Mouse (Mus musculus) forebrain, embryonic 12.5 days (tissue): Measurements from ENCODE around the gene Ext2. TPM values are rescaled to one million over a fixed set of nuclear protein-coding genes. Genes with fewer than 3 reads are reported as not detected.

Experiments used
- ATAC-seq: fragments of 200-750 bp; cut with Nextera tagmentation; 2 replicates; pipeline ENCODE4 v1.8.0; 2017; ENCODE audit warnings: moderate TSS enrichment; ENCODE audit not compliant: low FRiP score
- H3K27ac ChIP-seq: fragments of 300-500 bp; sonication (generic); 2 replicates; pipeline ENCODE4 v1.5.1; 2016; ENCODE audit warnings: mild to moderate bottlenecking
- H3K27me3 ChIP-seq: fragments of 300-500 bp; sonication (generic); 2 replicates; pipeline ENCODE4 v1.6.1; 2016; ENCODE audit warnings: mild to moderate bottlenecking
- H3K36me3 ChIP-seq: fragments of 300-500 bp; sonication (generic); replicated peaks from 2 replicates; pipeline ENCODE4 v1.6.1; 2016; ENCODE audit warnings: mild to moderate bottlenecking
- H3K4me1 ChIP-seq: fragments of 300-500 bp; sonication (generic); 2 replicates; pipeline ENCODE4 v1.6.1; 2016
- H3K4me2 ChIP-seq: fragments of 300-500 bp; sonication (generic); 2 replicates; pipeline ENCODE4 v1.6.1; 2016; ENCODE audit warnings: mild to moderate bottlenecking, moderate library complexity
- H3K4me3 ChIP-seq: fragments of 300-500 bp; sonication (generic); replicated peaks from 2 replicates; pipeline ENCODE4 v1.5.1; 2016; ENCODE audit warnings: mild to moderate bottlenecking
- H3K9ac ChIP-seq: fragments of 300-500 bp; sonication (generic); 2 replicates; pipeline ENCODE4 v1.6.1; 2016; ENCODE audit warnings: mild to moderate bottlenecking
- H3K9me3 ChIP-seq: fragments of 300-500 bp; sonication (generic); 2 replicates; pipeline ENCODE4 v1.6.1; 2016
- WGBS: fragments of 180-500 bp; shearing (Covaris S2); methylation state at CpG from one replicate; pipeline ENCODE4 v1.1.7; 2016; 5-methylcytosine and 5-hydroxymethylcytosine counted together
- polyA plus RNA-seq: library from polyadenylated mRNA; unstranded; fragments of >200 nt; fragmentation: Nextera tagmentation; extraction: Ambion mirVana; gene quantifications from 2 replicates; pipeline ENCODE4 v1.2.1, GENCODE M21; 2016

The Ext2 gene
- 68.8 and 69.2 TPM in 2 replicates for polyA plus RNA-seq

DNA sequence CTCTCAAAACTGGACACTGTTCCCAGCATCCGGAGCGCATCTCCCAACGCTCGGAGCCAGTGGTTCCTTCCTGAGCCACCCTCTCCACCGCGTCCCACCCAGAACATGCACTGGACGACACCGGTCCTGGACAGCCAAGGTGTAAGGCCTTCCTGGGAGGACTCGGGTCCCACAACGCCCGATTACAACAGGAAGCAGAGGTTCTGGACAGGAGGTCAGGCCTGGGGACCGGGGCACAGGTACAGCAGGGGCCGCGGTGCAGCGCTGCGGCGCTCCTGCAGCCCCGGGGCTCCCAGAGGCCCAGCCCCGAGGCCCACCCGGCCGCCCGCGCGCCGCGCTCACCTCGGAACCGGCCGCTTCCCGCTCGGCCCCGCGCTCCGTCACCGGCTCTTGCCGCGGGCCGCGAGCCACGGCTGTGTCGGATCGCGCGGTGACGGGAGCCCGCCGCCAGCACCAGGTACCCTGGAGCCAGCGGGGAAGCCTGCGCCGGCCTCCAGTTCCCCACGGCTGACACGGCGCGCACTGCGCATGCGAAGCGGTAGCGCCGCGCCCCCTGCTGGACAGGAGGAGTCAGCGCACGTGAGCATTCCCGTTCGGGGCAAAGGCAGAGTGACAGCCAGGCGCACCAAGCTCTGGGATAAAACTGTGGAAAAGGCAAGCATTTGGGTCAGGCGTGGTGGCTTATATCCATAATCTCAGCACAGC is at the start of gene Ext2:
Gene Ext2, minus strand, starts transcription at position 524 of the 705 bp plus-strand sequence.
- peak; percentile 94 for ATAC-seq
- peak within 1 kb of the TSS; percentile 79 for H3K4me2 ChIP-seq
- H3K27ac ChIP-seq, result no peak within 1 kb of the TSS
- H3K4me3 ChIP-seq, result peak within 1 kb of the TSS; percentile 98
- H3K9me3 ChIP-seq, result no peaks in the 10 kb centered on the region
- peak within 1 kb of the TSS; percentile 96 for H3K9ac ChIP-seq
- H3K27me3 ChIP-seq, result no peaks in the 10 kb centered on the region
- under 1% methylated on average over 64 of the region's 66 CpGs for WGBS
- H3K36me3 ChIP-seq, result no peaks in the 10 kb centered on the region
- peaks cover 15% of the 10 kb centered on the region for H3K4me1 ChIP-seq

DNA sequence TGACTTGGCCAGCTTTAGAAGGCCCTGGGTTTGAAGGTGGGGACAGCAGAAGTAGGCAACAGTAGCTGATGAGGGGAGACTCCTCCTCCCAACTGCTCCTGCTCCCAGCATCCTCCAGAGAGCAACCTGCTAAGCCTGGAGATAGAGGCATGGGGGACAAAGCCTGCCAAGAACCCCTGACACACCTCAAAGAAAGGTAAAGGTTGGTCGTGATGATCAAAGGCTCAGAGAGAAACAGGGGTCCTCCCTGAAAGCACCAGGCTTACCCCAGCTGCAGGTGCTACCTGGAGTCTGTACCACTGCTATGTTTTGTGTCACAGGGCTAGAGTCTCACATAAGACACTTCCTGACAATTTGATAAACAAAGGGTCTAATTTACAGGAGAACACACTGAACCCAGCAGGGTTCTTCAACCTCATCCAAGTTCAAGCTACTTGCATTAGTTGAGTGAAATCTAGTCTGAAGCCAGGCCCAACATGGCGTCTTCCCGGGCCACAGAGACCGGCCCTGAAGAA is 49.1 kb upstream of the Ext2 start:
- no peak overlapping the region for H3K4me3 ChIP-seq
- H3K27me3 ChIP-seq, result no peaks in the 10 kb centered on the region
- H3K9ac ChIP-seq, result no peak overlapping the region
- no peaks in the 10 kb centered on the region for H3K36me3 ChIP-seq
- H3K4me2 ChIP-seq, result no peak overlapping the region
- H3K4me1 ChIP-seq, result peaks cover 14% of the 10 kb centered on the region
- H3K9me3 ChIP-seq, result no peaks in the 10 kb centered on the region
- 94% methylated on average over 4 of the region's 4 CpGs for WGBS
- no peak overlapping the region for H3K27ac ChIP-seq
- ATAC-seq, result no peak

GRCm38 (mm10) chr2:93870842-93871241 is 48.5 kb upstream of the Ext2 start:
- H3K9me3 ChIP-seq, result no peaks in the 10 kb centered on the region
- H3K27ac ChIP-seq, result no peak overlapping the region
- H3K4me2 ChIP-seq, result no peak overlapping the region
- peak; percentile 60 for ATAC-seq
- H3K9ac ChIP-seq, result no peak overlapping the region
- no peaks in the 10 kb centered on the region for H3K36me3 ChIP-seq
- 41% methylated on average over 4 of the region's 4 CpGs for WGBS
- peaks cover 14% of the 10 kb centered on the region for H3K4me1 ChIP-seq
- no peak overlapping the region for H3K4me3 ChIP-seq
- H3K27me3 ChIP-seq, result no peaks in the 10 kb centered on the region

GRCm38 (mm10) chr2:93869107-93869600 is 46.8 kb upstream of the Ext2 start, which contains the start of gene Accsl:
Gene Accsl, minus strand, starts transcription at chr2:93869157.
- Histone ChIP-seq H3K9ac (no peak within 1 kb of the TSS), H3K9me3 (no peaks in the 10 kb centered on the region), H3K4me3 (no peak within 1 kb of the TSS), H3K27me3 (no peaks in the 10 kb centered on the region), H3K4me2 (no peak within 1 kb of the TSS), H3K27ac (no peak within 1 kb of the TSS), H3K4me1 (peaks cover 11% of the 10 kb centered on the region), H3K36me3 (no peaks in the 10 kb centered on the region)
- WGBS, result 72% methylated on average over 7 of the region's 7 CpGs
- no peak for ATAC-seq

- H3K4me2 ChIP-seq, result no peak overlapping the region
- no peaks in the 10 kb centered on the region for H3K27me3 ChIP-seq
- WGBS, result 86% methylated on average over 11 of the region's 11 CpGs
- H3K4me3 ChIP-seq, result no peak overlapping the region
- no peak for ATAC-seq
- H3K36me3 ChIP-seq, result no peaks in the 10 kb centered on the region
- H3K4me1 ChIP-seq, result peaks cover 6% of the 10 kb centered on the region
- no peaks in the 10 kb centered on the region for H3K9me3 ChIP-seq
- H3K9ac ChIP-seq, result no peak overlapping the region
- H3K27ac ChIP-seq, result no peak overlapping the region
These were observed 46.2 kb upstream of the Ext2 start for GRCm38 (mm10) chr2:93868566-93868965.

DNA sequence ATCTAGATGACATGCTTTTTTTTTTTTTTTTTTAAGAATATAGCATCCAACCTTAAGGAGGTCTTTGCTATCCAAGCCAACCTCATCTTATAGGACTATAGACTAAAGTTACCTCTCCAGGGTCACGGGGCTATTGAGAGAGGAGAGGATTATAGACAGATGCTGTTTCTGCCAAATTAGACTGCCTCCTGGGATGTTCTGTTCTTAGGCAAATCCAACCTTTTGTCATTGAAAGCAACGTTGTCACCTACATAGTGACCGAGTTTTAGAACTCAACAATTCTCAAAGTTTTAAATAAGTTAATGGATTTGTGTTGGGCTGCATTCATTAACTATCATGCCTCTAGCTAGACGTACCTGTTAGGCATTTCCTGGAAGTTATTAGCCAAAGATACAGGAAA is 40.9 kb upstream of the Ext2 start:
- ATAC-seq, result no peak
- H3K27me3 ChIP-seq, result no peaks in the 10 kb centered on the region
- no peak overlapping the region for H3K4me2 ChIP-seq
- no peaks in the 10 kb centered on the region for H3K4me1 ChIP-seq
- H3K36me3 ChIP-seq, result no peaks in the 10 kb centered on the region
- no peaks in the 10 kb centered on the region for H3K9me3 ChIP-seq
- 55% methylated on average over 4 of the region's 4 CpGs for WGBS
- H3K4me3 ChIP-seq, result no peak overlapping the region
- no peak overlapping the region for H3K27ac ChIP-seq
- H3K9ac ChIP-seq, result no peak overlapping the region

GRCm38 (mm10) chr2:93858845-93859244 is 36.5 kb upstream of the Ext2 start:
- no peaks in the 10 kb centered on the region for H3K36me3 ChIP-seq
- H3K4me2 ChIP-seq, result no peak overlapping the region
- no peak overlapping the region for H3K4me3 ChIP-seq
- H3K27me3 ChIP-seq, result no peaks in the 10 kb centered on the region
- no peak overlapping the region for H3K9ac ChIP-seq
- H3K9me3 ChIP-seq, result no peaks in the 10 kb centered on the region
- no peak overlapping the region for H3K27ac ChIP-seq
- H3K4me1 ChIP-seq, result no peaks in the 10 kb centered on the region
- 74% methylated on average over 12 of the region's 12 CpGs for WGBS
- ATAC-seq, result no peak

- Histone ChIP-seq H3K4me1 (peaks cover 14% of the 10 kb centered on the region), H3K36me3 (no peaks in the 10 kb centered on the region), H3K4me3 (no peak overlapping the region), H3K27ac (no peak overlapping the region), H3K27me3 (peaks cover 11% of the 10 kb centered on the region; the same call in 1 of the 2 replicates), H3K9me3 (no peaks in the 10 kb centered on the region), H3K9ac (no peak overlapping the region), H3K4me2 (no peak overlapping the region)
- no peak for ATAC-seq
- WGBS, result 97% methylated on average over 1 of the region's 1 CpGs
These were observed 28.9 kb upstream of the Ext2 start for GRCm38 (mm10) chr2:93851303-93851702.

- Histone ChIP-seq H3K36me3 (peaks cover 7% of the 10 kb centered on the region), H3K27ac (no peak overlapping the region), H3K4me3 (peak overlapping the region; percentile 70), H3K9me3 (no peaks in the 10 kb centered on the region), H3K4me1 (peaks cover 14% of the 10 kb centered on the region), H3K9ac (no peak overlapping the region), H3K27me3 (peaks cover 11% of the 10 kb centered on the region; the same call in 1 of the 2 replicates), H3K4me2 (peak overlapping the region; percentile 63)
- 55% methylated on average over 13 of the region's 13 CpGs for WGBS
- no peak for ATAC-seq
These were observed 28.1 kb upstream of the Ext2 start for GRCm38 (mm10) chr2:93850317-93850944.

GRCm38 (mm10) chr2:93849505-93850089 is 27.2 kb upstream of the Ext2 start, which contains the start of gene Accs:
Gene Accs, minus strand, starts transcription at chr2:93849943.
- H3K4me3 ChIP-seq, result peak within 1 kb of the TSS; percentile 70
- WGBS, result under 1% methylated on average over 28 of the region's 28 CpGs
- peaks cover 14% of the 10 kb centered on the region for H3K36me3 ChIP-seq
- H3K27me3 ChIP-seq, result peaks cover 11% of the 10 kb centered on the region; the same call in 1 of the 2 replicates
- peak; percentile 88 for ATAC-seq
- H3K27ac ChIP-seq, result peak within 1 kb of the TSS; percentile 81
- H3K9ac ChIP-seq, result peak within 1 kb of the TSS; percentile 82
- H3K4me1 ChIP-seq, result peaks cover 14% of the 10 kb centered on the region
- H3K4me2 ChIP-seq, result peak within 1 kb of the TSS; percentile 63
- no peaks in the 10 kb centered on the region for H3K9me3 ChIP-seq

DNA sequence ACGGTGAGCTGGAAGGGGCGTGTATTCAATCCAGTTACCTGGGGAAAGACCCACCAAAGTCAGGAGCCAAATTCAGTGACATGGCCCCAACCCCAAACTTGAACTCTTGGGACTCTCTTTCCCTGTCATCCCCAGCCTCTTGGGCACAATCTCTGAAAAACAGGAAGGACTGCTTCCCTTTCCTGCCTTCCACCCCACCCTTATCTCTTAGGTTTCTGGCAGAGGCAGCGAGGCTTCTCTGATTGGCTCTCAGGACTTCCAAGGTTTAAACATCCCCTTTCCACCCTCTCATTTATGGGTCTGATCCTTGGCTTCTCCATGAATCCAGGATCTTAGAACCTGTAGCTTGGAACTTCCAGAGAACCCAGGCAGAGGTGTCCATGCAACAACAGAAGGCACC is 19.0 kb upstream of the Ext2 start:
- H3K9ac ChIP-seq, result no peak overlapping the region
- peaks cover 85% of the 10 kb centered on the region for H3K36me3 ChIP-seq
- H3K9me3 ChIP-seq, result no peaks in the 10 kb centered on the region
- no peak for ATAC-seq
- H3K27me3 ChIP-seq, result no peaks in the 10 kb centered on the region
- 93% methylated on average over 3 of the region's 3 CpGs for WGBS
- H3K4me2 ChIP-seq, result no peak overlapping the region
- no peak overlapping the region for H3K4me3 ChIP-seq
- H3K4me1 ChIP-seq, result no peaks in the 10 kb centered on the region
- H3K27ac ChIP-seq, result no peak overlapping the region

GRCm38 (mm10) chr2:93840109-93840508 is 17.7 kb upstream of the Ext2 start:
- no peak overlapping the region for H3K27ac ChIP-seq
- H3K4me1 ChIP-seq, result no peaks in the 10 kb centered on the region
- 80% methylated on average over 6 of the region's 6 CpGs for WGBS
- ATAC-seq, result no peak
- H3K36me3 ChIP-seq, result peaks cover 87% of the 10 kb centered on the region
- no peaks in the 10 kb centered on the region for H3K9me3 ChIP-seq
- H3K4me2 ChIP-seq, result no peak overlapping the region
- H3K27me3 ChIP-seq, result no peaks in the 10 kb centered on the region
- no peak overlapping the region for H3K9ac ChIP-seq
- H3K4me3 ChIP-seq, result no peak overlapping the region
